Mouse (Mus musculus): Measurements from ENCODE around the gene Gclc.
"Not testable (repeated sequence)": the region's sequence is repeated elsewhere in the genome, so short reads cannot be mapped to it uniquely, and the experiment has no call there.

Gclc gene

DNA sequence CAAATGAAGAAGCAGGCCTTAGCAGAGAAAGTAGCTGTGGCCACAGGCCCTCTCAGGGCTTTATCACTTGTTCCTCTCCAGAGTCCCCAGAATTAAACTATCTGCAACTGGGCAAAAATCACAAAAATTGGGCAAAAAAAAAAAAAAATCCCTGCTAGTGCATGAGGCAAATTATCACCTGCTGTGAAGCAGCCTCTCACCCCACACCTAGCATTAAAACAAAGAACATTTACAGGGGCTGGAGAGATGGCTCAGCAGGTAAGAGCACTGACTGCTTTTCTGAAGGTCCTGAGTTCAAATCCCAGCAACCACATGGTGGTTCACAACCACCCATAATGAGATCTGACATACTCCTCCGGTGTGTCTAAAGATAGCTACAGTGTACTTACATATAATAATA lies 6.0 kb upstream of the Gclc start:
- not testable (repeated sequence) for DNase-seq

DNA sequence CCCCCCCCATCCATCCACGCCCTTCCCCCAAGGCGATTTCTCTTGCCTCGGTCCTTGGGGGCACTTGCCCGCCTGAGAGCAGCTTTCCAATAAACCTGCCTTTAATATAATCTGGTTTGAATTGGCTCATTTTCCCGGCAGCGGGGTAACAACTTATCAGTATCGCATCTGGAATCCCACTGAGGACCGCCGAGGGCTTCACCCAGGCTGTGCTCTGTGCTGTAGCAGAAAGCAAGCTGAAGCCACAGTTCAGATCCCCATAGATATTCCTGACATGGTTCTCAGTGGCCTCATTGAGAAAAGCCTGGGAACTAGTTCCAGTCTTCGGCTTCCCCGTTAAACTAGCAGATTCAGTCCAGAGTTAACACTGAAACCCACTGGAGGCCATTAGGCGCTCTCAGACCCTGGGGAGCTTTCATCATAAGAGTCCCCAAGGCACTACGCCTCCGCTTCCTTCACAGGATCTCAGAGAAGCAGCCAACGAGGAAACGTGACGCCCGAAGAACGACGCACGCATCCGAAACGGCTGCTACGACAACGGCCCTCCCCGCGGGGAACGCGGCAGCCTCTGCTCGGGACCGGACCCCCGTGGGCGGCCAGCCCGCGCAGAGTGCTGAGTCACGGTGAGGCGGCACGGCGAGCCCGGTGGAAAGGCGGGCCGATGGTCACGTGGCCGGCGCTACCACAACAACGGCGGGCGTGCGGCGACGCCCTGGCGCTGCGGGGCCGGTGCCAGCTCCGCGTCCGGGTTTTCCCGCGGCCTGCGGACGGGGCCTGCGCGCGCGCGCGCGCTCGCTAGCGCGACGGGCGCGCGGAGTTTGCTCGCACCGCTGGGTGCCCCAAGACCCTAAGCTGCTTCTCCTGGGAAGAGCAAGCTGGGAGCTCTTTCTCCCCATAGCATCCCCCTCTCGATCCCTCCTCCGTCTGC lies 3.9 kb upstream of the Gclc start:
- DNase-seq, result peak; percentile 96

DNA sequence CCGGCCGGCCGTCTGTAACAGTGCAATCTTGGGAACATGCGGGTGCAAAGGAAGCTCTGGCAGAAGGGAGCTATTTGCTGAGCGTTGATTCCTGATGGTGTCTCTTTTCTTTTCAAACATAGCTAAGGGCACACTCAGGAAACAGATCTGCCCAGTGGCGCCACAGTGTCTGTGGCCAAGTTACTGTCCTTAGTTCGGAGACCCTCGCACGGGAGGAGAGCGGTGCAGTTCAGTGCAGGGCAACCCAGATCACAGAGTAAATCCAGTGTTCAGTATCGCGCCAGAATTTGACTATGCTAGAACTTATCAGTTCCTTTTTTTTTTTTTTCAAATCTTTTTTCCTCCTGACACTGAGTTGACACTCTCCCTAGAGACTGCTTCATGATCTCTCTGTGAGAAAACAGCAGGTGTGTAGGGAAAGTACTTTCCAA lies 3.2 kb upstream of the Gclc start:
- DNase-seq, result no peak

DNA sequence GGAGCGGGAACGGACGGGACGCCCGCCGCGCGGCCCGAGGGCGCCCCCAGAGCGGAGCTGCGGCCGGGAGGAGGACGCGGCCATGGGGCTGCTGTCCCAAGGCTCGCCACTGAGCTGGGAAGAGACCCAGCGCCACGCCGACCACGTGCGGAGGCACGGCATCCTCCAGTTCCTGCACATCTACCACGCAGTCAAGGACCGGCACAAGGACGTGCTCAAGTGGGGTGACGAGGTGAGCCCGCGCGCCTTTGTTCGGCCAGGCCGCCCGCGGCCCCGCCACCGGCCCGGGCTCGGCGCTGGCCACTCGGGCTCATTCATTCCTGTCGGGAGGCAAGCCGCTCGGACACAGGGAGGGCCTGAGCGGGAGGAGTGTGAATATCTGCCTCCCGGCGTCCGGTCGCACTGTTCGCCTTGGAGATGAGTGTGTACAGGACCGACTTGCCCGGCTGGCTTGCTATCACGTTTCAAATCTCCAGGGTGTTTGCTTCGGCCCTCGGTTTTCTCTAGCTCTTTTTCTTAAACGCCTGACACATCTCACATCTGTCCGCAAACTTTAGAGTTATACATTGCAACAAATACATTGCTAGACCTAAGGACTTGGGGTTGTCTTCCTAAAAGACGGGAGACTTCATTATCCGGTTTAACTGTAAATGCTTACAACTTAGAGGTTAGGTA lies 530 bp downstream of the Gclc start:
- DNase-seq, result peak; percentile 73

DNA sequence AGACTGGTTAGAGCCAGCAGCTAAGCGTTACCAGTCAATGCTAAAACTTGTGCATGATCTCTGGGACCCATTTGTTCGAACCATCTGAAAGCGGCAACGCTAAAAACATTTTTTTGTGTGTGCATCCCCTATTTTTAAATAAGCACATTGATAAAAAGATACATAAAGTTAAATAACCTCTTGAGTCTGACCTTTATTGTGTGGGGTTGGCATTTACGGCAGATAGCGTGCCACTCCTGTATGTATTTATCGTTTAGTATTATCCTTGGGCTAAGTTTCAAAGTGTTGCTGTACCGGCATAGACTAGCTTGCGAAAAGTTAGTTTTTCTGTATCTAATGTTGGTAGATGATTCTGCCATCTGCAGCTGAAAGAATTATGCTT lies 1.1 kb downstream of the Gclc start:
- DNase-seq, result no peak

DNA sequence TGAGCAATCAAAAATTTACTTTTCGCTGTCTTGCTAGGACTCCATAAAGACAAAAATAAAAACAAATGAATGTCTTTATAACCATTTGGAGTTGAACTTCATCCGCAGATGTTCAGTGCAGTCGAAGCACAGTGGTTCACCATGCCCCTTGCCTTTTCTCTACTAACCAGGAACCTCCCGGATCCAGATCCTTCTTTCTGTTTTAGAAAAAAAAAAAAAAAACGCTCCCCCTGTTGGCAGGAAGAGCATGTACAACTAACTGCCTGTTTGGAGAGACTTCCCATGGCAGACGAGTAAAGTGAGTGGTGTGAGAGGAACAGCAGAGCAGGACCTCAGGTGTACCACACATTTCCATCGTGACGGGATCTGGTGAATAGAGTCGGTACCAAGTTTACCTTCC lies 1.7 kb downstream of the Gclc start:
- peak; percentile 28 for DNase-seq

DNA sequence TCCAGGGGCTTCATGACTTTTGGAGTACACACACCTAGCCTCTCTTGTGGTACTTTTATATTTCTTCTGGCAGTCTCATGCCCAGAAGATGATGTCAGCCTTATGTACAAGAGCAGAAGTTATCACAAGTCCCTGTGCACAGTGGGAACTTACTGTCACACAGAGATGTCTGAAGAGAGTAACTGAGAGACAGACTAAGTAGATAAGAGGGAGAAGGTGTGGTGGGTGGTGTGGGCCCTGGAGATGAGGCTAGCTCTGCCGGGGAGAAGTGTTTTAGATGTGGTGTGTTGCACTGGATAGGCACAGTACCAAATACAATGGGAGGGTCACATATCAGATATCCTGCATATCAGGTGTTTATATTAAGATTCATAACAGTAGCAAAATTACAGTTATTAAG lies 3.0 kb downstream of the Gclc start:
- DNase-seq, result peak; percentile 76

DNA sequence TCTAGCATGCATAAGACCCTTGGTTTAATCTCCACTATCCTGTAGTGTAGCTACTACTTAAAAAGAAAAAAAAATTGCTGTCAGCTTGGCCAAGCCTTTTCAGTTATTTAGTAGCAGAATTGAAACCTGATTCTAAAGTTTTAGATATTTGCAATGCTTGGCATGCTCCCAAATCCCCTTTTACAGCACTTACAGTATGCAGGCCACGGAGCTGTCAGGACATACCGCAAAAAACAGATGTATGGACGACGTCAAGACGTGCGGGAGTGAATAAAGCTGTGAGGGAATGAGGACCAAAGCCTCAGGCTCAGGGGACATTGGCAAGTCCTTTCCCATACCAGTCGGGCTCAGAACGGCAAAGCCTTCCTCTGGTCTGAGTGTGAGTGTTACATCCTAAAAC lies 4.1 kb downstream of the Gclc start:
- no peak for DNase-seq

DNA sequence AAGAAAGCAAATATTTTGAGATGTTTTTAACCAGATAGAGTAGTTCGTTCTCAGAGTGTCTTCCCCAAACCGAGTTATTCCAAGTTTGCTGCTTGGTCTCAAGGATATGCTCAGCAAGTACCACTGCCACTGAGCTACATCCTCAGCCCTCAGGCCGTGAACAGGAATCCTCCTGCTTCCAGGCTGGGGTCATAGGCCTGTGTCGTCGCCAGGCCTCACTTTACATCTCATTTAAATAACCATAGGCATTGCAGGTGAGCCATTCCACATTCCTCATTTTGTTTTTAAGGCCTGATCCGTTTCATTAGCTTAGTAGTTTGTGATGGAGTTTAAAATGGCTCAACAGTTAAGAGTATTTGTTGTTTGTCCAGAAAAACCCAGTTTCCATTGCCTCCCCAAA lies 4.8 kb downstream of the Gclc start:
- DNase-seq, result no peak

DNA sequence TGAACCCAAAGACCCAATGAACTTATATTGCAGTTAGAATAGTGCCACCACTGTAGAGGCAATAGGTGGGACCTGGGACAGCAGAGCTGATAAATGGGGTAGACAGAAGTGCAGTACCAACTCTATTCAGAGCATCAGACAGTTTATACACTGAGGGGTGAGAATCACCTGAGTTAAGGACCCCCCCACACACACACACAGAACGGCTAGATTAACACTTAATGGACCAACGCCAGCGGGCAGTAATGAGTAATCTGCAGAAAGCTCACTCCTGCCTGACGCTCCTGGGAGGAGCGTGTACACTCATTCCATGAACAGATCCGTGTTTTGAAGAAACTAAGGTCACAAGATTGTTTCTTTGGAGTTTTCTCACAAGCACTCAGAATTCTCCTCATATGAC lies 5.4 kb downstream of the Gclc start:
- DNase-seq, result no peak

DNA sequence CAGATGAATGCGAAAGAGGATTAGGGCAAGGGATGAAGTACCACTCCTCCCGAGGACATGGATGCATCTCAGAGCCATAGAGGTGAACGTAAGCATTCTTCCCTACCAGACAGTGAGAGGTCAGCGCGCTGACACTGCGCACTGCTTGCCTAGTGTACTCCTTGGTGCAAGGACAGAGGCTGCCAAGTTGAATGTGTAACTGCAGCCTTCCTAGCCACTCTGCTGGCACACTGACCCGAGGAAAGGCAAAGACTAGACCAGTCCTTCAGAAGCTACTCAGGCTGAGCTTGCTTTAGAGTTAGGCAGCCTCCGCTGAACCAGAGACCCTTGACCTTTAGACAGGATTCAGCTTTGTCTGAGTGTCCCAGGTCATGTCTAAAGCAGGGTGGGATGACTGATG lies 11.9 kb downstream of the Gclc start:
- no peak for DNase-seq

DNA sequence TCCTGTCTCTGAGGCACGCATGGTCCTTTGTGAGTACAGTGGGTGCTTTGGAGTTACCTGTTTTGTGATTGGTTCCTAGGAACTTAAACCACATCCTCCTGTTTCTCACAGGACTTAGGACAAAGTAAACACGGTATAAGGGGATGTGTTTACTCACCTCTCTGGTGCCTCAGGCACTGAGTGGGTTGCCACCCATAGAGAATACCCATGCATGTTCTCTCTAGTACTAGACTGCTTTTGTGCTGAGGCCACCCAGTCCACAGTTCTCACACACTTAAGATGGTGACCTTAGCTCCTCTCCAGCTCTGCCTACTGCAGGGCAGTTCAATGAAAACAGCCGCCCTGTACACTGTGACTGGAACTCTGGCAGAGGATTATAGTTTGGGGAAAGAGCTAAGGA lies 12.4 kb downstream of the Gclc start:
- no peak for DNase-seq

DNA sequence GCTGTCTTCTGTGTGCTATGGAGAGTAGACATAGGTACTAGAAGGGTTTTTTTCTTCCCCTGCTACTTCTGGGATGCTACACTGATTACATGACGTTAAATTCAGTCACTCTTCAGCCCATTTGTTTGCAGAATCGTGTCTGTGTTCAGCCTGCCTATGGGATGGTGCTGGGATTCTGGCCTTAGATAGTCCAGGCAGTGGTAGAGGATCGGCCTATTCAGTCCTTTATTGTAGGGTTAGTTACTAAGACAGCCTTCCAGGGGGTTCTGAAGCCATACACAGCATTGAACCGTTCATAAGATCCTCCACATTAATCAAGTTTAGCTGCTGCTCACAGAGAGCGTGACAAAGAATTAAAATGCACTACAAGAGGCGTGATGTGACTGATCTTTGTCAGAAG lies 16.6 kb downstream of the Gclc start:
- no peak for DNase-seq

DNA sequence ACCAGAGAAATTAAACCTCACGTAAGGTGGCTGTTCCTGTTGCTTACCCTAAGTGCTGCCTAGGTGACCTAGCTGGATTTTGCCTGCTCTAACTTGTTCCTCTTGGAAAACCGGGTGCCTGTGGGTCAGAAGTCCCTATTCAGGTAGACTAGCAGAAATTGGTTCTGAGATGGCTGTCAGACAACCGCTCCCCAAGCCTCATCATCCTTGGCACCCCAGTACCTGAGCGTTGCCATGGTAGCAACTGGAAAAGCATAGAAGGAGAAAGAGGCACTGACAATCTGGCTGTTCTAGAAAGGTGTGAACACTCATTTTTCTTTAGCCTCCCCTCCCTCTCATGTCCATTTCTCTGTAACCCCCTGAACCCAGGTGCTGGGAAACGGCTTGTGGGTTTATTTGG lies 17.0 kb downstream of the Gclc start:
- no peak for DNase-seq

DNA sequence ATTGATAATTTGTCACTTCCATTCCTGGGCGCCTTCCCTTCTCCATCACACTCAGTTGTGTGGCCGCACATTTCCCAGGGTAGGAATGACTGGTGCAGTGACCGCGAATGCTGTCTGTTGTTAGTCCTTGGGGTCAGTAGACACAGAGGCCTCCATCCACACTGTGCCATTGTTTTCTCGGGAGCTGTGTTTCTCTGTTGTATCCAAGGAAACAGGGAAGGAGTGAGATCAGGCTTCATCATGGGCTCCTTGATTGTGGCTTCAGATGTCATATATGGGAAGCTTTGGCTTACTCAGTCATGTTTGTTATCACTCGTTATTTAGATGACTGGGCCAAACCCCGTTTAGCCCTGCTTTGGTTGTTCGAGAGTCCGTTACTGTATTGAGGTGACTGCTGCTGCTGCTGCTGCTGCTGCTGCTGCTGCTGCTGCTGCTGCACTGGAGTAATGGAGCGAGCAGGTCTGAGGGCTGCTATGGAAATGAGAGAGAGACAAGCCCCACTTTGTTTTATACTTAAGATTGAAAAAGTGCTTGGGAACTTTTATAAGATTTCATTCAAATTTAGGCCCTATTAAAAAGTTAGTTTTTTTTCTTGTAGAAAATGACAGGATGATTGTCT lies 17.5 kb downstream of the Gclc start:
- no peak for DNase-seq

DNA sequence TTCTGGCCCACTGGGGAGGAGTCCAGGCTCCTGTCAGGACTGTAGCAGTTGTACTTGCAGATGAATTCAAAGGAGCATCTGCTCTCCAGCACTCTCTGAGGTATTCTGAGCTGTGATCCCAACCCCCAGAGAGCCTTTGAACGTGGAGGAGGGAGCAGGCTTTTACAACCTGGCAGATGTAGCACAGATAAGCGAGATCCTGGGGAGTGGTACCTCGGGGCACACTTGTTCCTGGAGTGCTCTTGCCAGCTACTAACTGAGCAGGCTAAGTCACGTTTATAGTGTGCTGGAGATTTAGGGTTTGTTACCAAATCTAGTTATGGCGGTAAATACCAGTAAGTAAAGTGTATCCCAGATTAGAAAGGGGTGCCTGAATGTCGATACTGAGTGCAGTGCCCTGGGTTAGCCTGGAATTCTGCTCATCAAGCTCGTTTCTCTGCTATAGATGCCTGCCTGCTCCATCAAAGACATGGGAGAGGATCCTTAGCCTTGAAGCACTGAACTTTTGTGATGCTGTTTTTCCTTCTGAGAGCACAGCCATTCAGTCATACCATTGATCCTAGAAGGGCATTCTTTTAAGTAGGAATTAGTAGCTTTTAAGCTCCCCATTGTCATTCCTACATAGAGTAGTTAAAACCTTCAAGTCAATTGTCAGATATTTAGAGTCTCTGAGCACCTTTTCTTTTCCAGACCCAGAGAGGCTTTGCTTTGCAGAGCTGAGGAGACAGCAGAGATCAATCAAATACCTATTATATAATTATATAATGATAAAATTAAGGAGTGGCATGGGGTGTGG lies 22.6 kb downstream of the Gclc start:
- no peak for DNase-seq

DNA sequence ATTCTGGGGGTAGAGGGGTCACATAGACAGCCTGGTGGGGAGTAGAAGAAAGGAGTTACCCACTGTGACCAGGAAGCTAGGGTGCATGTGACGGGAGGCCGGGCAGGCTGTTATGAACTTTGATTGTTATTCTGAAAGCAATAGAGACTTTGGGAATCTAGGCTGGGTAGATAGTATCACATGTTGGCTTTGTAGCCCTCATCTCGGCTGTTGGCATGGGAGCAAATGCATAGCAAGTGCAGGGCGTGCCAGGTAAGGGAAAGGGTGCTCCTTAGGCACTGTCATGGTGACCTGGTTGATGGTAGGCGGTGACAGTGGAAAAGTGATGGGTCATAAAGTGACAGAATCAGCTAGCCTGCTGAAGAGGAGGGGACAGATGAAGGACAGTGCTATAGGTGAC lies 23.3 kb downstream of the Gclc start:
- DNase-seq, result no peak

DNA sequence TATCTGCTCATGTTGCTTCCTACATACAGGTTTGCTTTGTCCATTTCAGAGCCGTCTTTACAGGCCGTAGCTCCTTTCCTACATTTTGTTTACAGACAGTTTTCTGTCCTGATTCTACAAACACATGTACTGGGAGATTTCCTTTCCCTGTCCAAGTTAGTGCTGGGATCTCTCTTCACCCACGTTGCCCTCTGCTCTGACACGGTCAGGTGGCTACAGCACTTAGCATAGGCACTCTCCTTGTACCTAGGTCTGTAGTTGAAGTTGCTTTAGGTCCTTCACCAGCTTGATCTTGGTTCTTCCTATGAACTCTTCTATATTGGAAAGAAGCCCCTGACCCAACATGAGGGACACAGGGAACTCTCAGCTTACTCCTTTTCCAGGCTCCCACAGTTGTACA lies 25.4 kb downstream of the Gclc start:
- no peak for DNase-seq

DNA sequence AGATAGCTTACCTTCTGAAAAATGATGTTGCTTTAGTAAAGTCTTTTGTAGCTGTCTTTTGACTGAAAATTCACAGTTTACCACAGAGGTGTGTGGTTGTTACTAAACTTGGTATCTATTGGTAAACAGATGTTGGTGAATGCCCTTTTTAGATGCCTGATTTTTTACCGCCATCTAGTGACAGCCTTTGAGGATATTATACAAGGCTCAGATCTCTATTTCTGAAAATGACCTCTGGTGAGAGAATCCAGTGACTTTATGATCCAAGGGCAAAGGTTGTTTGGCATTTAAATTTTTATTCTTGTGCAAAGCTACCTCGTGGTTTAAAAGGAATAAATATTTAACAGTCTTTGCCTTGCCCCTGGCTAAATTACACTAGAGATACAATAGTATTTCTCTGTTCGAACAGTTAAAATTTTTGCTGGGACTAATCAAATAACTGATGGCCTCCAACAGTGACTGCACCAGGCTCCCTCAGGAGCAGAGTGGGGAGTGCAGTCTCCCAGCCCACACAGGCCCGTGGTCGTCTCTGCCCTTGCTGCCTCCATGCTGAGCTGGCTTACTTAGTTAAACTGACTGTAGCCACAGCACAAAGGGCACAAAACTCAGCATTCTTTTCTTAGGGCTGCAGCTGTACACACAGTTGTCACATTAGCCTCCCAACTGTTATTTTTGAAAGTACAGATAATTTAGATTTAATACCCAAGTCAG lies 27.3 kb downstream of the Gclc start:
- DNase-seq, result no peak

DNA sequence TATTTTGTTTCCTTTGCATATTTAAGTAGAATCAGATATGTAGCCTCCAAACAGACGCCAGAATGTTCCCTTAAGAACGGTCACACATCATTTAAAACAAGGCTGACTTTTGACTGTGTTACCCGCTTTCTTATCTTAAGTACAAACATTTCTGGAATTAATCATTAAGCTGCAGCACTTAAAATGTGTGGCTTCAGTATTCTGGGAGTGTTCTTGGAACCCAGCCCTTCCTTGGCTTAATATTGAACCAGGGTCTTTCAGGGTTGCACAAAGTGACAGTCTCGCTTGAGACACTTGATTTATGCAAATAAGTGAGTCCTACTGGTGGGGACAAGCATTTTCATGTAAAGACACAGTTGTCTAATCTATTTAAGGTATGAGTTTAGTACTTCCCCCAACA lies 27.9 kb downstream of the Gclc start:
- no peak for DNase-seq

DNA sequence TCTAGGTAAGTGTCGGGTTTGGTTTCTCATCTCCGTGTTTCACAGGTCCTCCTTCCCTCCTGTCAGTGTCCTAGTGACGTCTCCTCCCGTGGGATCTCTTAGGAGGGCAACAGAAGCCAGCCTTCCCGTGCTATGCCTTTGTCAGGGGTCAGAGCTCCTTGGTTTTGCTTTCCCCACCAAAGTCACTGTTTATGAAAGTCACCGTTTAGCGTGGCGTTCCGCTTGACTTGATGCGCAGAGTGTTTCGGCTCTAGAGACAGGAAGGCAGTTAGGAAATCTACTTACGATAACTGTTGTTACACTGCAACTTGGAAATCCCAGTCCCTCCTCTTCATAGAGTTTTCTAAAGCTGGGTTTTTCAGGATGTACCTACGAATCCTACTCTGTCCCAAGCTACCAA lies 28.7 kb downstream of the Gclc start:
- DNase-seq, result no peak

DNA sequence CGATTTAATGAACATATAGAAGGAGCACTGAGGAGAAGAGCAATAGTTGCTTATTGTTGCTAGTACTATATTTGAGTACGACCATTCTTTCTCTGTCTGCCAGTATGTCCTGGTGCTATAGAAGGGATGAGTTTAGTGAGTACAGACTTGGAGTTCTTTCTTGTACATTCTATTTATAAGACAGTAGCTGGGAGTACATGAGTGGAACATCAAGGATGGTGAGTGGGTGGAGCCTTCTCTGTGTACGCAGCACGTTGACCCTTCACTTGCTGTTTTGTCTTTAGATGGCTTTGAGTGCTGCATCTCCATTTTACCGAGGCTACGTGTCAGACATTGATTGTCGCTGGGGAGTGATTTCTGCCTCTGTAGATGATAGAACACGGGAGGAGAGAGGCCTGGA lies 31.1 kb downstream of the Gclc start:
- DNase-seq, result no peak

DNA sequence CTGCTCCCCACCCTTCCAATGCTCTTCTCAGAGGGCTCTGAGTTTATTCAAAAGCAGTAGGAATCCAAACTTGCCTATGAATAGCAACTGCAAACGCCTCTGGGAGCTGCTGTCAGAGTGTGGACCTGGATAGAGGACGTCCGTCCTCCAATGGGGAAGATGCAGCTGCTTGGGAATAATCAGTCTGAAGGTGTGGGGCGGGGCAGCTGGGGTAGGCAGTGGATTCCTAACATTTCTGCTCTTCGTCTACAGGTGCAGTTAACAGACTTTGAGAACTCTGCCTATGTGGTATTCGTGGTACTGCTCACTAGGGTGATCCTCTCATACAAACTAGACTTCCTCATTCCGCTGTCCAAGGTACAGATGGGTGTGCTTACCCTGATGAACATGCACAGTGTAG lies 33.6 kb downstream of the Gclc start:
- DNase-seq, result no peak

Measured in liver (tissue).